Mouse (Mus musculus) gastrocnemius, postnatal 25 days (tissue): ENCODE results near the gene Tmem117. TPM values are rescaled to one million over a fixed set of nuclear protein-coding genes. Genes with fewer than 3 reads are reported as not detected.

Experiments
- DNase-seq: peaks from one replicate; pipeline ENCODE4 v3.0.0; 2022
- total RNA-seq, 2 experiments: library from RNA; stranded (reverse); gene quantifications; 1 replicate in 1 of 2; 2 replicates in 1 of 2; pipeline ENCODE4 v1.2.3; 2021

Tmem117 gene
- total RNA-seq, 2 experiments from 2014 or later, result 18.2 to 22.8 TPM

DNA sequence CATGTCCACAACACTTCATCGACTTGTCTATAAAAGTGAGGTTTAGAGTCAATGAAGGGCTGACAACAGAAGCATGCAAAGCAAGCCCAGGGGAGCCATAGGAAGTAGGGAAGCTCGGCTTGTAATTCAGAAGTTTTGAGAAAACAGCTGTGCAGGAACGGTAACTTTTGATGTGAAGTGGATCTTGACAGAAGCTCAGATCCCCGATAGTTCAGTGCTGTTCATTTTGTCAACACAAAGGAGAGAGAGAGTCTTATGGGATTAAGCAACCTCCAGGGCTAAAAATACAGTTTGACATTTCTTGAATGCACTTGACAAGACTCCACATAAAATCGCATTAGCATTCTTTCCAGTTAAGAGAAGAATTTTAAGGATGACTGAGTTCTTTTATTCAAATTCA is 265.1 kb downstream of the Tmem117 start:
- DNase-seq, result no peak

- DNase-seq, result no peak
Measured at GRCm38 (mm10) chr15:94895681-94896080, 266.6 kb downstream of the Tmem117 start.

DNA sequence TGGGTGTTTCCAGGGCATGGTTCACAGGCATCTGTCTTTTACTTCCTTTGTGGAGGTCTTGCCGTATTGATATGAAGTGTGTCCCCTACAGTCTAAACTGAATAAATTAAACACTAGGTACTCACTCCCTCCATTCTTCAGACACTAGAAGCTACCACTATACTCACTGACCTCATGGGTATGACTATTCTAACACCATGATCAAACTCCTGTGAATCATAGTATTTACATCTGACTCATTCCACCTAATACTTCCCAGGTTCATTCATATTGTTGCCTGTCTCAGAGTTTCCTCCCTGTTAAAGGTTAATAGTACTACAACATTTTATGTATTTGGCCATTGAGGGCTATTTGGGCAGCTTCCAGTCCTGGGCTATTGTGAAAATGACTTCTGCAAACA is 274.2 kb downstream of the Tmem117 start:
- no peak for DNase-seq

DNA sequence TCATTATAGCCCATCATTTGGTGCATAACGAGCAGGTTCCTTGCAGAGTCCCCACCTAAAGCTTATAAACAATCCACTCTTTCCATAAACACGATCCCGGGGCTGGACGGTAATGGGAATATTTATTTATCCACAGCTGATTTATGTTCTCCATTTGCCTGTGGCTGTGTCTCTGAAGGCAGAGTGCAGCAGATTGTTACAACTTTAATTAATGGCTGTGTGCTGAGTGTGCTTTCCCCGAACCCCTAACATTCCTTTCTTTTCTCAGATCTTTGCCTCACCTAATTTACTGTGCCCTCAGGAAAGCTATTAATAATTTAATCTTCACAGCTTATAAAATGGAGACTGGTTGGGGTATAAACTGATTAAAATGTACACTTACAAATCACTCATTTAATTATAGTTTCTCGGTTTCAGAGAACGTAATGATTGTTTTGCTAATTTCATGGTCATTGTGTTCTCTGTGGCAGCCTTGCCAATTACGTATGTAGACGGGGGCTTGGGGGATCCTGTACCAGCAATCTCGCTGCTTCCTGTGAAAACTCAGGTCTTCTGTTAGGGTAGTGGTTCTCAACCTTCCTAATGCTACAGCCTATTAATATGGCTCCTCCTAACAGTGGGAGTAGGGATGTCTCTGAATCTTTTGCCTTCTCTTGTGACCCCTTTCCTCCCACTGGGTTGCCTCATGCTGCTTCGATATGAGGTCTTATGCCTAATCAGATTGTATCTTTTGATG is 275.8 kb downstream of the Tmem117 start:
- no peak for DNase-seq

- DNase-seq, result no peak
Measured at GRCm38 (mm10) chr15:94921672-94922071, 292.6 kb downstream of the Tmem117 start.

DNA sequence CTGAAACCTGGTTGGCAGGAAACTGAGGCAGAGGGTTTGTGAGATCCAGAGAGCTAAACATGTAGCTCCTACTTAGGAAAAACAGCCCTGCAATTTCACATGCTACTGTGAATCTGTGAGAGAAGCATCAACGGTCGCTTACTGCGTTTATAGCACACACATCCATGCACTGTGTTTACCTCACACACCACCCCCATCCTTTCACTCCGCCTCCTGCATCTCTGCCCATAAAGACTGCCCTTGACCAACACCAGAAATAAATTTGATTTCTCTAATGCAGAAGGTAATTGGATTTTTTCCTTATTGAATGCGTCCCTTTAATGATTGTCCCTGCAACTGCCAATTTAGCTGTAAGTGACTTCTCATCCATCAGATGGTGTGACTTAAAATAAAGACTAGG is 299.0 kb downstream of the Tmem117 start:
- DNase-seq, result no peak

DNA sequence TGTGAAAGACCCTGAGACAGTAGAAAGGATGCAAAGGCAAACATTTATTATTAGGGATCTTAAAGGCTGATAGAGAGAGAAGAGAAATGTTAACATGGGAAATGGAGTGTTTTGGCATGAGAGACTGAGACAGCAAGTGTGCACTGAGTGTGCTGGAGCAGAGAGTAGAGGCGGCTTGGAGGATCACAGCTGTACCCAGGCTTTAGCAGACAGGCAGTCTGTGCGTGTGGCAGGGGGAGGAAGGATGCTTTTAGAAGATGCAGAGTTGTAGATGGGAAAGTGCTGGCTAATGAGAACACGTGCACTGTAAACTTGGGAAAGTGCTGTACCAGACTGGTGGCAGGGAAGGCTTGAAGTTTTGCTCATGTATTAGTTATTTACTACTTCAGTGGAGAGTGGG is 301.7 kb downstream of the Tmem117 start:
- DNase-seq, result no peak

DNA sequence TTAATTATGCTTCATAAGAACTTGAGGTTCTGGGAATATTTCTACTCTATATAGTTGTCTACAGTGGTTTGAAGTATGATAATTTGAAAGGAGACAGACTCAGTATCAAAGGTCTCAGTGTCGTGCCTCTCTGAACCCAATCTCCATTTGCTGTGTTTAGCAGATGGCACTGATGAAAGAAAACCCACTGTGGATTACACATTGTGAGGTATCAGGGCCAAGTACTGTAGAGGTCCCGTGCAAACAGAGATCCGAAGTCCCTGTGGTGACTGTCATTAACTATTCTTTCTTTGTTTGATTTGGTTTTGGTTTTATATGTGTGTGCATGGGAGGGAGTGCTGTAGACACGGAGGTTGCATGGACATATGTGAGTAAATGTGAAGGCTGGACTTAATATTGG is 304.0 kb downstream of the Tmem117 start:
- no peak for DNase-seq

DNA sequence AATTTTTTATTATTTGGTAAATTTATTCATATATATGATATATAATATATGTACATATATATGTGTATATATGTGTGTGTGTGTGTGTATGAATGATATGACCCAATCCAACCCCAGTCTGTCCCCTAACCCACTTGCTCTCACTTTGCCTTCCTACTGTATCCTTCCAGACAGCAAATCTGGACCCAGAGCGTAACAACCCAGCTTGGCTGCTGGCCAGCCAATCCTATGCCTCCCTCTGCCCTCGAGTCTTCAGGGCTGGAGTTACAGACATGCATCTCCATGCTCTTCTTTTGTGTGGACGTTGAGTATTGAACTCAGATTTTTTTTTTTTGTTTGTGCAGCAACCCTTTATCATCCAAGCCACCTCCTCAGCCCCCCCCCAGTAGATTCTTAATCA is 304.4 kb downstream of the Tmem117 start:
- no peak for DNase-seq

DNA sequence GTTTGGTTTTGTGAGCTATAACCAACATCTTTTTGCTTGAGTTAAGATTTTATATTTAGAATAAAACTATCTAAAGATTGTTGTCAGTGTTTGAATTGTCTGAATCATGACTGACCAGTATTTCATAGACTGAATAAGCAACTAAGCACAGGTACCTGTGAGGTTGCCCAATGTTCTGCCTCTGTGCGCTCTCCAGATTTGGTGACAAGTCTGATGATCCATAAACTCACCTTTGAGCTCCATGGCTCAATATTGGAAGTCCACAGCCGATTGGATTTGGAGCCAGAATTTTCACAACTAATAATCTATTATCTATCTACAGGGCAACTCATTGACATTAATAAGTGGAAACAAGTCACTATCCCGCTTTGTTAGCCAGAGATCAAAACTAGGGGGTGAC is 312.9 kb downstream of the Tmem117 start:
- DNase-seq, result no peak

- no peak for DNase-seq
Measured at GRCm38 (mm10) chr15:94942465-94942864, 313.4 kb downstream of the Tmem117 start.

DNA sequence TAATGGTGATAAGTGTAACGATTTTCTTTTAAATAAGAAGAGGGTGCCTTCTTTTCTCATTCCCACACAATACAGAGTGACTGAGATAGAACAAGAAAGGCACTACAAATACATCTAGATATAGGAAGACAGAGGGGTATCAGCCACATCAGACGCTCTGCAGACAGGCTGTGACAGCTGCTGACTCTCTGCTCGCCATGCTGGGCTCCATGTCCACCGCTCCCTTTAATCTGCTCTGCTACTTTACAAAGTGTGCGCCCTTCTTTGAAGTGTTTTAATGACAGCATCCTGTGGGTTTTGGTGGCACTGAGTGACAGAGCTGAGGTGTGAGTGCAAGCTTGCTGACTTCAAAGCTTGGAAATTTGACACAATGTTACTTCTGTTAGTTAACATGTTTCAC is 314.9 kb downstream of the Tmem117 start:
- no peak for DNase-seq

DNA sequence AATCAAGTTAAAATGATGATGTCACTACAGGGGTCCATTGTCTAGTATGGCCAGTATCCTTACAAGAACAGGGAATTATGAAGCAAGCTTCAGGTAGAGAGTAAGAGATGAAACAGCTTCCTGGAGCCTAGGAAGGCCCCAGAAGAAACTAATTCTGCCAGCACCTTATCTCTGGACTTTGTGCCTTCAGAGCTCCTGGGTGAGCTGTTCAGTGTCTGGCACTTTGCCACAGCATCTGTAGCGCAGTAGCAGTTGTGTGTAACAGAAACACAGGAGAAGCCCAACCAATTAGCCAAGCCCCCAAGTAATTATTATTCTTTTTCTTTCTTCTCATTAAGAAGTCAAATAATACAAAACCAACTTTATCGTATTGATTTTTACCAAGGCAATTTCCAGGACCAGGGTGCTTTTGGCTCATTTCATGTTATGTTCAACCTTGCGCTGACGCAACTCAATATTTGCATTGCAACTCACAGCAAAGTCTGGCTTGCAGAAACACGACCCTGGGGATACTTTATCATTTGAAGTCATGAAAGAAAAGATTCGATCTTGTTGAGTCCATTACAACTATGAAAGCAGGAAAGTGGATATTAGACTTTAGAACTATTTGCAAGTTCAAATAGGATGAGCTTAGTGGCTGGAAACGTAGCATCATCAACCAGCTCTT is 322.5 kb downstream of the Tmem117 start:
- no peak for DNase-seq

- no peak for DNase-seq
Measured at GRCm38 (mm10) chr15:94956697-94957096, 327.7 kb downstream of the Tmem117 start.

DNA sequence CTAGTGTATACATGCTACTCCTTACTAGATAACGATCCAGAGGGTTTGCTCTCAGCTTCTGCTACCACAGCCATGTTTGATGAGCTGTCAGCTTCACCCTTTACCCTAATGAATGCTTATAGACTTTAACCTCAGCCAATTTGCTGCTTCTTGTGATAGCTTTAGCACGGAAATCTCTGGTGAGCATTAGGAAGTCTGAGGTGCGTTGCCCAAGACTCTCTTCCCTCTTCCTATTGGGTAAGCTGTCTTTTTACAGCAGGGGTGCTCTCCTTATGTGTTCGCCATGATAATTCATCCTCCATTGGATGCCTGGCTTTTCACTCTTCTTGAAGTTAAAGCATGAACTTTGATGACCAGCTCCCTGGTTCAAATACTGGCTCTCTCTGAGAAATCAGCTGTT is 328.2 kb downstream of the Tmem117 start:
- DNase-seq, result no peak

GRCm38 (mm10) chr15:94967004-94967403 is 338.0 kb downstream of the Tmem117 start:
- DNase-seq, result no peak

DNA sequence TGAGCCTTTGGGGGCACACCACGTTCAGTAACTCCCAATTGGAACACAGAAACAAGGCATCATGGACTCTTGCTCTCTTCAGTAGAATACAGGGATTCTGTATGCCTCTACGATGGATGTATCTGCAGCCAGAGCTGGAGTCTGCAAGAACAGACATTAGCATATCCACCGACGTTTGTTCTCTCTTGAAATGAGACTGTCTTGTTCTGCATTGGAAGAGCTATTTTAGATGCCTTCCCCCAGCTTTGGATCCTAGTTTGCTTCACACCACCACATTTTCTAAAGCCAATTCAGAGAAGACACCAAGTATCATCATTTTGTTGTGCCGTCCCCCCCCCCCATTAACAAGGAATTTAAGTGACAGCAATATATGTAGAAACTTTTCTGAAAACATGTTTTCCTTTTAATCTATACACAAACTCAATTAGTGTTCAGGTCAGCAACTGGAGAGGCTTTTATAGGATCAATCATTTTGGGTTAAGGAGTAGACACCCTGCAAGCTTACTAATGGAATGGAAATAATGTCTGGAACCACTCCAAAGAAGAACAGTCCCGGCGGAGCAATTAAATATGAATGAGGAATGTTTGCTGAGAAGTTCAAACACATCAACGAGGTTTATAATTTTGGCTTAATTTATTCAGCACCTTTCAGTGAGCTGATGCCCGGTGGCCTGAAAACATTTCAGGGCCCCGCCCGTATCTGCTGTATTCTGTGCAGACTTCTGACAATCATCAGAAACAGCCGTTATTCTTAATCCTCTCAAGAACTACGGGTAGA is 339.6 kb downstream of the Tmem117 start:
- DNase-seq, result no peak

GRCm38 (mm10) chr15:94981798-94982197 is 352.8 kb downstream of the Tmem117 start:
- no peak for DNase-seq

GRCm38 (mm10) chr15:94995352-94995751 is 366.3 kb downstream of the Tmem117 start:
- DNase-seq, result no peak

DNA sequence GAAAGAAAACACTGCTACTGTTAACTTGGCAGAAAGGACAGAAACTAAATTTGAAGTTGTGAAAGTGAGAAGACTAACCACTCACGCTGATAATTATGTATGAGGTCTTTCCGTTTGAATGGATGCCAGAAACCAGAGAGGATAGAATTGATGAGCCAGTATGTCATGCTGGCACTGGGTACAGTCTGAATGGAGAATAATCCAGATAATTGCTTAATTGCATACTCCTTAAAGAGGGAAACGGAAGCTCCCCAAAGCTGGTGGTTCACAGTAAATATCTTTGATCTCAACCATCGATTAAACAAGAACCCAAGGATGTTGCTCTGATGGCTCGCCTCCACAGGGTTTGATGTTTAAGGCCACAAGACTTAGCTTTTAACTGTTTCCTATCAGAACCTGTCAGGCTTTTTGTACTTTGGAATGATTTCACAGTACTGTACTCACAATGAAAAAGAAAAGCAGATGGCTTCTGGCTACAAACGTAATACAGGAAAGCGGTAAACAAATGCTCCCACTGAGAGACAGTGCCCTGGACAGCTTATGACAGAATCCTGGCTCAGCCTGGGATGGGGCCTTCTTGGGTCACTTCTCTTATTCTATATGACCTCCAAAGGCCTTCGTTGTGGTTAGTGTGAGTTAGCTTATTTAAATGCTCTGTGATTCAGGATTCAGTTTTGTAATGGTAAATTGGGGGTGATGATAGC is 376.2 kb downstream of the Tmem117 start:
- DNase-seq, result no peak

GRCm38 (mm10) chr15:95022251-95022650 is 393.2 kb downstream of the Tmem117 start:
- no peak for DNase-seq

DNA sequence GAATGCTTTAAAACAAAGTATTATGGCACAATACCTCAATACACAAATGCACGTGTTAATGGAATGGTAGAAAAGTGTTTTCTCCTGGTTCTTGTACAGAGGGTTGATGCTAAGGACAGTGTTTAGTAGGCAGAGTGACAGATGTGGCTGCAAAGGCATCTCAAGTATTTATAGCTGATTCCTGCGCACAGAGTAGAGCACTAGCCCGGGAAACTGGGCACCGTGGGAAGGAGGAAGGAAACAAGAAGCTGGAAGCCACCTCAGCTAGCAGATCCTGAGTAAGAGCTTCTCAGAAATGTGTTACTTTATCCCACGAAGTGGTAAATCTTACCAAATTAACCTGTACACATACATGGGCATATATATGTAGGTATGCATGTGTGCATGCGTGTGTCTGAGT is 395.4 kb downstream of the Tmem117 start:
- no peak for DNase-seq
